Mouse (Mus musculus) skeletal muscle tissue, postnatal 0 days (tissue): Measurements from ENCODE around the gene Aox1. TPM values are rescaled to one million over a fixed set of nuclear protein-coding genes. Genes with fewer than 3 reads are reported as not detected.

ENCODE experiments used
- polyA plus RNA-seq: library from polyadenylated mRNA; unstranded; fragments of >200 nt; fragmentation: Nextera tagmentation; extraction: Ambion mirVana; gene quantifications from 2 replicates; pipeline ENCODE4 v1.2.1, GENCODE M21; 2015

Gene Aox1
- 1.6 and 2.8 TPM in 2 replicates for polyA plus RNA-seq

GRCm38 (mm10) chr1:58029636-58030117 lies at the start of gene Aox1:
Gene Aox1, plus strand, starts transcription at chr1:58029931.

GRCm38 (mm10) chr1:57995432-57996132 lies 34.1 kb upstream of the Aox1 start, which contains the start of gene Sgo2a:
Gene Sgo2a, plus strand, starts transcription at chr1:57995971.

GRCm38 (mm10) chr1:58018856-58019255 lies 10.9 kb upstream of the Aox1 start, which contains the start of gene Kctd18:
Gene Kctd18, minus strand, starts transcription at chr1:58018956.

GRCm38 (mm10) chr1:58112880-58113279 lies 83.1 kb downstream of the Aox1 start, which contains the start of gene Aox3:
Gene Aox3, plus strand, starts transcription at chr1:58113130.

Other genes with a start within 250 kb of the Aox1 start
- 4.4 TPM in 2 replicates for gene Sgo2a, start 34.0 kb upstream of the Aox1 start, polyA plus RNA-seq
- 7.7 and 9.1 TPM in 2 replicates for gene Kctd18, start 11.0 kb upstream of the Aox1 start, polyA plus RNA-seq
- gene Aox3, start 83.2 kb downstream of the Aox1 start, polyA plus RNA-seq: 0.06 and 0.16 TPM in 2 replicates
- gene Aox4, start 180.5 kb downstream of the Aox1 start, polyA plus RNA-seq: 0.36 and 0.82 TPM in 2 replicates
- gene Aox2, start 248.4 kb downstream of the Aox1 start, polyA plus RNA-seq: 0.06 and 0.09 TPM in 2 replicates